Mouse (Mus musculus) neutrophil, adult 5-6 weeks (primary cell): ENCODE results near the gene Cacfd1. TPM values are rescaled to one million over a fixed set of nuclear protein-coding genes. Genes with fewer than 3 reads are reported as not detected.

Experiments used
- ATAC-seq: fragments of 151-379, 151-347 bp; 2 replicates; pipeline ENCODE4 v1.8.0; 2017; ENCODE audit warnings: mild to moderate bottlenecking, moderate TSS enrichment; ENCODE audit not compliant: insufficient number of reproducible peaks, poor library complexity, low FRiP score, severe bottlenecking; ENCODE audit errors: extremely low read depth
- total RNA-seq: library from RNA; stranded (forward); fragments of 200-1000 nt; gene quantifications from 2 replicates; pipeline ENCODE4 v1.2.3, GENCODE M21; 2017

Gene Cacfd1
- total RNA-seq, 1 experiment from 2014 or later = 16.9 TPM

DNA sequence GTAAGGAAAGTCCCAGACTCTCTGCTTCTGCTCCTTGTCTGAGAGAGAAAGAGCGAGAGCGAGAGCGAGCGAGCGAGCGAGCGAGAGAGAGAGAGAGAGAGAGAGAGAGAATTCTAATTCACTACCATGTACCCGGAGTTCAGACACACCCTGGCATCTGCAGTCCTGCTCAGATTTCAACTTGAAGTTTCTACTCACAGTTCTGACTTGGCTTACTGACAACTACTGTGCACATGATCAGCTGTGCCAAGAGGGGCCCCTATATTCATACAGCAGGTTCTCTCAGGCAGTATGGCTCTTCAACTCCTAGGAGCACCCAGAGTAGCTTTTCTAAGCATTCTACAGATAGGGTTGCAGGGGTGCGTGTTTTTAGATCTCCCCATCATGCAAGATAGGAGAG is 49.5 kb downstream of the Cacfd1 start:
- no peak for ATAC-seq

DNA sequence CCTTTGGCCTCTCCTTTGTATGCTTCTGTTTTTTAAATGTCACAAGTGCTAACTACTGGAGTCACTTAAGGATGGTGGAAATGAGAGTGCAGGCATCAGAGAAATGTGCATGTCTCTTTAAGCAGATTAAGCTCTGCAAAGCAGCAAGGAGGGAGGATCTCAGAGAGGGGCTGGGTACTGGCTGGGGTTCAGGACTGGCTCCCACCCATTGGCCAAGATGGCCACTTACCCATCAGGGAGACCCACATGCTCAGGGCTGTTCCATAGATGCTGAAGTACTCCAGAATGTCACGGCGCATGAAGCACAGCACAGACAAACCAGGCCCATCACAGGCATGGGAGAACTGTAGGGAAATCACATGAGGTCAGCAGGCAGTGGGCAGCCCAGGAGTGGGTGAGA is 57.4 kb downstream of the Cacfd1 start:
- no peak for ATAC-seq

DNA sequence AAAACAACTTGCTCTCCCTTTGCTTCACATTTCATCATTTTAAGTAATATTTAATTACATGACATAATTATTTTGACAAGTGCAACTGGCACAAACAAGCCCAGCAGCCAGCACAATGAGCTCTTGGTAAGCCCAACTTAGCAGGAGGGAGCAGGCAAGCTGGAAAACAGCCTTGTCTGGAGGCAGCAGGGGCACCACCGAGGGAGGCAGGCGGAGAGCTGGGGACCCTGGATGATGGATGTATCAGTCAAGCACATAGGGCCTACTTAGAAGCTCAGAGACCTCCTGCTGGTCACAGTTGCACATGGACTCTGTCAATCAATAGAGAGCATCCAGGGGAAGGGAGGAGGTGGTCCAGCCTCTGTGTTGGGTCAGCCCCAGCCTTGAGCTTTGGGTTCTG is 58.3 kb downstream of the Cacfd1 start:
- ATAC-seq = no peak

DNA sequence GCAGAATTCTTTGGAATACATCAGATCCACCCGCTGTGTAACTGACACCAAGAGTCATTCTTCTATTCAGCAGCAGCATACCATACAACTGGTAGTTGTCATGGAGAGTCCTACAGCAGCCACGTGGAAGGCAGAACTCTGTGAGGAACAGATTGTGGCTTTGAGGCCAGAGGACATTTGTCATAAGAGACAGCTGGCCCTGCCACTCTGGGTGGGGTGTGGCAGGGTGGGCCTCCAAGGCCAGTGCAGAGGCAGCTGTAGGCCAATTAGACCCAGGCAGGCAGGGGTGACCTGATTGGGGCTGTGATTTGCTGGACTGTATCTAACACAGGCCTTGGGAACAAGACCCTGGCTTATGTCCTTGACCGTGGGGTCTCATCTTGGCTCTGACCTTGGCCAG is 59.9 kb downstream of the Cacfd1 start:
- no peak for ATAC-seq

DNA sequence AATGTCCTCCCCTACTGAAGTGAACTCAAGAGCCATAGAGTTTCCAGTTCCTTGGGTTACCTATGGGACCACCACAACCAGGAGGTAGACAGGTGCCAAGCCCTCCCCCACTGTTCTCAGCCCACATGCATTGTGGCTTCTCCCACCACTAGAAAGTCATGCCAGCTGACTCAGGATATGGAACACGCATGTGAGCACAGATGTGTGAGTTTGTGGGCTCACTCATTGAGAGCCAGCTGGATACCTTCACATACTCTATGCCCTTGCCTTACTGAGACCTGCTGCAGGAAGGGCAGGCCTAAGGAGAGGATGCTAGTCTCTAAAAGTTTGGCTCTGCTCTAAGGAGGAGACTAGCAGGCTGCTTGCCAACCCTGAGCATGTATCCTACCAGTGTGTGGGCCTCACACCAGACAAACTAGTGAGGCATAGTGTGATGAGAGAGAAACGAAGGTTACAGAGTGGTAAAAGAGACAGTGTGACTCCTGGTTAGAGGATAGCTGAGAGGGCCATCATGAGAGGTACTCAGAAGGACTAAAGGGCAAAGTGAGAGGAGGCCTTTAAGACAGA is 60.6 kb downstream of the Cacfd1 start:
- no peak for ATAC-seq

Other genes with a start within 250 kb of the Cacfd1 start
- not detected in 2 replicates for gene Abo, start 144.9 kb upstream of the Cacfd1 start, total RNA-seq
- 46.4 and 52.5 TPM in 2 replicates for gene Surf6, start 107.0 kb upstream of the Cacfd1 start, total RNA-seq
- gene Med22, start 99.2 kb upstream of the Cacfd1 start, total RNA-seq = 10.6 and 13.3 TPM in 2 replicates
- 711 and 793 TPM in 2 replicates for gene Rpl7a, start 99.2 kb upstream of the Cacfd1 start, total RNA-seq
- gene Surf2, start 93.6 kb upstream of the Cacfd1 start, total RNA-seq = 40.9 and 44.7 TPM in 2 replicates
- 74.5 and 91.8 TPM in 2 replicates for gene Surf1, start 93.4 kb upstream of the Cacfd1 start, total RNA-seq
- gene Surf4, start 76.0 kb upstream of the Cacfd1 start, total RNA-seq = 49.6 and 56.1 TPM in 2 replicates
- not detected in 2 replicates for gene Stkld1, start 75.9 kb upstream of the Cacfd1 start, total RNA-seq
- gene Rexo4, start 45.5 kb upstream of the Cacfd1 start, total RNA-seq = 76.4 and 98.3 TPM in 2 replicates
- gene Adamts13, start 36.5 kb upstream of the Cacfd1 start, total RNA-seq = not detected in 2 replicates
- 82.6 and 87.3 TPM in 2 replicates for gene Slc2a6, start 18.1 kb downstream of the Cacfd1 start, total RNA-seq
- gene Mymk, start 62.3 kb downstream of the Cacfd1 start, total RNA-seq = not detected in 2 replicates
- gene Adamtsl2, start 69.5 kb downstream of the Cacfd1 start, total RNA-seq = not detected in 2 replicates
- not detected in 2 replicates for gene Fam163b, start 132.6 kb downstream of the Cacfd1 start, total RNA-seq
- not detected in 2 replicates for gene Dbh, start 155.3 kb downstream of the Cacfd1 start, total RNA-seq
- gene Sardh, start 238.4 kb downstream of the Cacfd1 start, total RNA-seq = not detected in 2 replicates